Mouse (Mus musculus): ENCODE data around the gene Irgc1. TPM values are rescaled to one million over a fixed set of nuclear protein-coding genes. Genes with fewer than 3 reads are reported as not detected.

The Irgc1 gene
- total RNA-seq, 1 experiment: not detected

GRCm38 (mm10) chr7:24479685-24480084, 27.6 kb upstream of the Irgc1 start:
- TF ChIP-seq ZNF384 (IDR thresholded peaks at IDR 0.05; ENCODE audit: low read depth, low read length): no peak
- TF ChIP-seq HCFC1 (IDR thresholded peaks at IDR 0.05; ENCODE audit: borderline replicate concordance, insufficient read depth, low read length): no peak
- TF ChIP-seq CHD2 (IDR thresholded peaks at IDR 0.05; ENCODE audit: low read depth, low read length): no peak
- TF ChIP-seq MAFK (IDR thresholded peaks at IDR 0.05; ENCODE audit: insufficient read depth, low read depth, low read length): no peak
- TF ChIP-seq ZC3H11A (IDR thresholded peaks at IDR 0.05; ENCODE audit: borderline replicate concordance, low read depth, low read length): no peak
- Histone ChIP-seq H3K36me3 (ENCODE audit: control insufficient read depth, insufficient read depth, low read length, poor library complexity, severe bottlenecking) (peaks cover 2% of the 10 kb centered on the region), H3K4me1 (ENCODE audit: control insufficient read depth in 2 of 2, insufficient read depth in 2 of 2, low read length in 2 of 2, poor library complexity in 1 of 2) (0 out of 4 replicates have a peak, but pooled peaks cover 0 to 2% of the 10 kb centered on the region in 2 experiments), H3K4me3 (ENCODE audit: insufficient read depth in 1 of 2, low read depth in 1 of 2, low read length in 2 of 2, poor library complexity in 1 of 2, severe bottlenecking in 1 of 2) (no peak overlapping the region), H3K27ac (ENCODE audit: insufficient read depth, low read depth, low read length, poor library complexity, severe bottlenecking) (no peak overlapping the region), H3K9ac (ENCODE audit: insufficient read depth, low read depth, low read length, poor library complexity, severe bottlenecking) (no peak overlapping the region), H3K9me3 (ENCODE audit: control insufficient read depth, insufficient read depth, low read depth, low read length) (no peaks in the 10 kb centered on the region)
- no peak for DNase-seq (ENCODE audit: low read depth, low spot score)
- in situ Hi-C loops (cut with MboI; ENCODE audit: low sequenced_read_pairs in 2 of 2, unreplicated experiment in 2 of 2): no loop called here

GRCm38 (mm10) chr7:24478911-24479310, 26.8 kb upstream of the Irgc1 start:
- no peak for DNase-seq (ENCODE audit: low read depth, low spot score)
- Histone ChIP-seq H3K4me3 (ENCODE audit: insufficient read depth in 1 of 2, low read depth in 1 of 2, low read length in 2 of 2, poor library complexity in 1 of 2, severe bottlenecking in 1 of 2) (no peak overlapping the region), H3K9me3 (ENCODE audit: control insufficient read depth, insufficient read depth, low read depth, low read length) (no peaks in the 10 kb centered on the region), H3K9ac (ENCODE audit: insufficient read depth, low read depth, low read length, poor library complexity, severe bottlenecking) (no peak overlapping the region), H3K27ac (ENCODE audit: insufficient read depth, low read depth, low read length, poor library complexity, severe bottlenecking) (no peak overlapping the region), H3K36me3 (ENCODE audit: control insufficient read depth, insufficient read depth, low read length, poor library complexity, severe bottlenecking) (peaks cover 4% of the 10 kb centered on the region), H3K4me1 (ENCODE audit: control insufficient read depth in 2 of 2, insufficient read depth in 2 of 2, low read length in 2 of 2, poor library complexity in 1 of 2) (0 out of 4 replicates have a peak, but pooled peaks cover 0 to 2% of the 10 kb centered on the region in 2 experiments)
- in situ Hi-C loops (cut with MboI; ENCODE audit: low sequenced_read_pairs in 2 of 2, unreplicated experiment in 2 of 2): no loop called here
- TF ChIP-seq MAFK (IDR thresholded peaks at IDR 0.05; ENCODE audit: insufficient read depth, low read depth, low read length): no peak

- TF ChIP-seq HCFC1 (IDR thresholded peaks at IDR 0.05; ENCODE audit: borderline replicate concordance, insufficient read depth, low read length) (no peak), ZNF384 (IDR thresholded peaks at IDR 0.05; ENCODE audit: low read depth, low read length) (no peak), MAFK (IDR thresholded peaks at IDR 0.05; ENCODE audit: insufficient read depth, low read depth, low read length) (no peak), ZC3H11A (IDR thresholded peaks at IDR 0.05; ENCODE audit: borderline replicate concordance, low read depth, low read length) (no peak), CHD2 (IDR thresholded peaks at IDR 0.05; ENCODE audit: low read depth, low read length) (no peak)
- no peak for DNase-seq (ENCODE audit: low read depth, low spot score)
- Histone ChIP-seq H3K9ac (ENCODE audit: insufficient read depth, low read depth, low read length, poor library complexity, severe bottlenecking) (no peak overlapping the region), H3K4me1 (ENCODE audit: control insufficient read depth in 2 of 2, insufficient read depth in 2 of 2, low read length in 2 of 2, poor library complexity in 1 of 2) (0 out of 4 replicates have a peak, but pooled peaks cover 0 to 2% of the 10 kb centered on the region in 2 experiments), H3K9me3 (ENCODE audit: control insufficient read depth, insufficient read depth, low read depth, low read length) (no peaks in the 10 kb centered on the region), H3K4me3 (ENCODE audit: insufficient read depth in 1 of 2, low read depth in 1 of 2, low read length in 2 of 2, poor library complexity in 1 of 2, severe bottlenecking in 1 of 2) (no peak overlapping the region), H3K36me3 (ENCODE audit: control insufficient read depth, insufficient read depth, low read length, poor library complexity, severe bottlenecking) (peaks cover 11% of the 10 kb centered on the region), H3K27ac (ENCODE audit: insufficient read depth, low read depth, low read length, poor library complexity, severe bottlenecking) (no peak overlapping the region)
- in situ Hi-C loops (cut with MboI; ENCODE audit: low sequenced_read_pairs in 2 of 2, unreplicated experiment in 2 of 2): no loop called here
Observed at GRCm38 (mm10) chr7:24476856-24477255, 24.8 kb upstream of the Irgc1 start.

- no peak for TF ChIP-seq ZC3H11A (IDR thresholded peaks at IDR 0.05; ENCODE audit: borderline replicate concordance, low read depth, low read length)
- peak; percentile 52 for TF ChIP-seq MAFK (IDR thresholded peaks at IDR 0.05; ENCODE audit: insufficient read depth, low read depth, low read length)
- TF ChIP-seq CHD2 (IDR thresholded peaks at IDR 0.05; ENCODE audit: low read depth, low read length): no peak
- Histone ChIP-seq H3K4me3 (ENCODE audit: insufficient read depth in 1 of 2, low read depth in 1 of 2, low read length in 2 of 2, poor library complexity in 1 of 2, severe bottlenecking in 1 of 2) (no peak overlapping the region), H3K9ac (ENCODE audit: insufficient read depth, low read depth, low read length, poor library complexity, severe bottlenecking) (no peak overlapping the region), H3K36me3 (ENCODE audit: control insufficient read depth, insufficient read depth, low read length, poor library complexity, severe bottlenecking) (peaks cover 11% of the 10 kb centered on the region), H3K4me1 (ENCODE audit: control insufficient read depth in 2 of 2, insufficient read depth in 2 of 2, low read length in 2 of 2, poor library complexity in 1 of 2) (peaks cover 0 to 4% of the 10 kb centered on the region in 2 experiments; a peak in 1 of 4 replicates), H3K9me3 (ENCODE audit: control insufficient read depth, insufficient read depth, low read depth, low read length) (no peaks in the 10 kb centered on the region), H3K27ac (ENCODE audit: insufficient read depth, low read depth, low read length, poor library complexity, severe bottlenecking) (no peak overlapping the region)
- in situ Hi-C loops (cut with MboI; ENCODE audit: low sequenced_read_pairs in 2 of 2, unreplicated experiment in 2 of 2): no loop called here
- DNase-seq (ENCODE audit: low read depth, low spot score): no peak
Observed at GRCm38 (mm10) chr7:24476338-24476737, 24.2 kb upstream of the Irgc1 start.

GRCm38 (mm10) chr7:24474811-24475506, 22.9 kb upstream of the Irgc1 start:
- no peak overlapping the region for H3K4me3 ChIP-seq (ENCODE audit: insufficient read depth in 1 of 2, low read depth in 1 of 2, low read length in 2 of 2, poor library complexity in 1 of 2, severe bottlenecking in 1 of 2)
- H3K4me1 ChIP-seq (ENCODE audit: control insufficient read depth in 2 of 2, insufficient read depth in 2 of 2, low read length in 2 of 2, poor library complexity in 1 of 2): peaks cover 0 to 4% of the 10 kb centered on the region in 2 experiments; a peak in 1 of 4 replicates
- TF ChIP-seq CHD2 (IDR thresholded peaks at IDR 0.05; ENCODE audit: low read depth, low read length): no peak
- TF ChIP-seq ZC3H11A (IDR thresholded peaks at IDR 0.05; ENCODE audit: borderline replicate concordance, low read depth, low read length): no peak
- no peak for TF ChIP-seq HCFC1 (IDR thresholded peaks at IDR 0.05; ENCODE audit: borderline replicate concordance, insufficient read depth, low read length)
- no peak for TF ChIP-seq MAFK (IDR thresholded peaks at IDR 0.05; ENCODE audit: insufficient read depth, low read depth, low read length)
- no peak for TF ChIP-seq ZNF384 (IDR thresholded peaks at IDR 0.05; ENCODE audit: low read depth, low read length)
- no peaks in the 10 kb centered on the region for H3K9me3 ChIP-seq (ENCODE audit: control insufficient read depth, insufficient read depth, low read depth, low read length)
- in situ Hi-C loops (cut with MboI; ENCODE audit: low sequenced_read_pairs in 2 of 2, unreplicated experiment in 2 of 2): no loop called here
- peaks cover 13% of the 10 kb centered on the region for H3K36me3 ChIP-seq (ENCODE audit: control insufficient read depth, insufficient read depth, low read length, poor library complexity, severe bottlenecking)
- H3K27ac ChIP-seq (ENCODE audit: insufficient read depth, low read depth, low read length, poor library complexity, severe bottlenecking): no peak overlapping the region
- H3K9ac ChIP-seq (ENCODE audit: insufficient read depth, low read depth, low read length, poor library complexity, severe bottlenecking): no peak overlapping the region
- no peak for DNase-seq (ENCODE audit: low read depth, low spot score)

Measured in ES-E14 (cell line).